Mouse (Mus musculus): ENCODE data around the gene Olfr868. TPM values are rescaled to one million over a fixed set of nuclear protein-coding genes. Genes with fewer than 3 reads are reported as not detected.

Olfr868 gene
- polyA plus RNA-seq, 1 experiment from 2014 or later: not detected

Other genes with a start within 250 kb of the Olfr868 start
- not detected in 2 replicates for gene Olfr860, start 248.9 kb upstream of the Olfr868 start, polyA plus RNA-seq (2014; fragmentation: Nextera tagmentation; extraction: Ambion mirVana)
- not detected in 2 replicates for gene Olfr862, start 210.6 kb upstream of the Olfr868 start, polyA plus RNA-seq (2014; fragmentation: Nextera tagmentation; extraction: Ambion mirVana)
- 0.22 TPM in 2 replicates for gene Olfr77, start 181.8 kb upstream of the Olfr868 start, polyA plus RNA-seq (2014; fragmentation: Nextera tagmentation; extraction: Ambion mirVana)
- not detected in 2 replicates for gene Olfr866, start 70.6 kb upstream of the Olfr868 start, polyA plus RNA-seq (2014; fragmentation: Nextera tagmentation; extraction: Ambion mirVana)
- not detected in 2 replicates for gene Olfr867, start 41.1 kb upstream of the Olfr868 start, polyA plus RNA-seq (2014; fragmentation: Nextera tagmentation; extraction: Ambion mirVana)
- gene Olfr869, start 30.4 kb downstream of the Olfr868 start, polyA plus RNA-seq (2014; fragmentation: Nextera tagmentation; extraction: Ambion mirVana): not detected in 2 replicates
- gene Olfr870, start 75.4 kb downstream of the Olfr868 start, polyA plus RNA-seq (2014; fragmentation: Nextera tagmentation; extraction: Ambion mirVana): not detected in 2 replicates
- not detected in 2 replicates for gene Olfr871, start 113.6 kb downstream of the Olfr868 start, polyA plus RNA-seq (2014; fragmentation: Nextera tagmentation; extraction: Ambion mirVana)
- gene Olfr872, start 138.5 kb downstream of the Olfr868 start, polyA plus RNA-seq (2014; fragmentation: Nextera tagmentation; extraction: Ambion mirVana): not detected in 2 replicates
- gene Olfr39, start 183.7 kb downstream of the Olfr868 start, polyA plus RNA-seq (2014; fragmentation: Nextera tagmentation; extraction: Ambion mirVana): not detected in 2 replicates
- gene Olfr873, start 199.9 kb downstream of the Olfr868 start, polyA plus RNA-seq (2014; fragmentation: Nextera tagmentation; extraction: Ambion mirVana): not detected in 2 replicates
- gene Olfr18, start 237.5 kb downstream of the Olfr868 start, polyA plus RNA-seq (2014; fragmentation: Nextera tagmentation; extraction: Ambion mirVana): not detected in 2 replicates